Mouse (Mus musculus) hindbrain, embryonic 16.5 days (tissue): ENCODE results near the gene Rplp2. TPM values are rescaled to one million over a fixed set of nuclear protein-coding genes. Genes with fewer than 3 reads are reported as not detected.

Experiments
- ATAC-seq: fragments of 200-750 bp; cut with Nextera tagmentation; 2 replicates; pipeline ENCODE4 v1.8.0; 2017; ENCODE audit warnings: moderate TSS enrichment, moderate library complexity
- H3K27ac ChIP-seq: fragments of 300-500 bp; sonication (generic); 2 replicates; pipeline ENCODE4 v1.5.1; 2014; ENCODE audit warnings: low read depth, mild to moderate bottlenecking, control low read depth, low read length, moderate library complexity
- H3K27me3 ChIP-seq: fragments of 300-500 bp; sonication (generic); replicated peaks from 2 replicates; pipeline ENCODE4 v1.6.1; 2014; ENCODE audit warnings: low read length; ENCODE audit not compliant: control insufficient read depth, insufficient read depth
- H3K36me3 ChIP-seq: fragments of 300-500 bp; sonication (generic); 2 replicates; pipeline ENCODE4 v1.6.1; 2014; ENCODE audit warnings: mild to moderate bottlenecking, low read length, moderate library complexity, mixed read lengths; ENCODE audit not compliant: control insufficient read depth, insufficient read depth
- H3K4me1 ChIP-seq: fragments of 300-500 bp; sonication (generic); 2 replicates; pipeline ENCODE4 v1.6.1; 2014; ENCODE audit warnings: low read depth, low read length; ENCODE audit not compliant: control insufficient read depth, insufficient read depth
- H3K4me2 ChIP-seq: fragments of 300-500 bp; sonication (generic); 2 replicates; pipeline ENCODE4 v1.6.1; 2014; ENCODE audit warnings: mild to moderate bottlenecking, low read length, control low read depth, moderate library complexity
- H3K4me3 ChIP-seq: fragments of 300-500 bp; sonication (generic); 2 replicates; pipeline ENCODE4 v1.5.1; 2014; ENCODE audit warnings: mild to moderate bottlenecking, low read length, control low read depth, moderate library complexity
- H3K9ac ChIP-seq: fragments of 300-500 bp; sonication (generic); 2 replicates; pipeline ENCODE4 v1.6.1; 2014; ENCODE audit warnings: low read depth, mild to moderate bottlenecking, control low read depth, low read length, moderate library complexity
- H3K9me3 ChIP-seq: fragments of 300-500 bp; sonication (generic); 2 replicates; pipeline ENCODE4 v1.6.1; 2014; ENCODE audit warnings: mild to moderate bottlenecking, low read length, moderate library complexity; ENCODE audit not compliant: control insufficient read depth
- WGBS: fragments of 180-500 bp; shearing (Covaris S2); extraction: QIAGEN DNeasy Blood & Tissue Kit; methylation state at CpG from one replicate; pipeline ENCODE4 v1.1.7; 2014; 5-methylcytosine and 5-hydroxymethylcytosine counted together
- polyA plus RNA-seq: library from polyadenylated mRNA; unstranded; fragments of >200 nt; fragmentation: Nextera tagmentation; extraction: Ambion mirVana; gene quantifications from 2 replicates; pipeline ENCODE4 v1.2.1, GENCODE M21; 2015

Rplp2 gene
- polyA plus RNA-seq, 1 experiment from 2014 or later = 645 TPM

DNA sequence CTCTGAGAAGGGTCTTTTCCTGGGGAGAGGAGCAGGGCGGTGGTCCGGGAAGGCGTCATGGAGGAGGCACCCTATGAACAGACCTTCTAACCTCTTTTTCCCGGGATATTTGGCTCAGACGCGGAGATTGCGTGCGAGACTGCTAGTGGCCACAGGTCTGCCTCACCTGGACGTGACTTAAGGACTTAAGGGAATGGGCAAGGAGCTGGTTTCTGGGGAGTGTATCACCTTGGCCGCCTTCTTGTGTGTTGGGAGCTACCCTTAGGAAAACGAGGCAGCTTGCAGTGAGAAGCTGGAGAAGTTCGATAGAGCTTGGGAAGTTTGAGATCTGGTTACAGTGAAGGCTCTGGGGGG lies 28.6 kb downstream of the Rplp2 start:
- no peaks in the 10 kb centered on the region for H3K9me3 ChIP-seq
- peaks cover 12% of the 10 kb centered on the region for H3K36me3 ChIP-seq
- peaks cover 5% of the 10 kb centered on the region; the same call in 1 of the 2 replicates for H3K27me3 ChIP-seq
- peaks cover 26% of the 10 kb centered on the region for H3K4me1 ChIP-seq
- peak overlapping the region; percentile 66 for H3K4me3 ChIP-seq
- no peak for ATAC-seq
- peak overlapping the region; percentile 34; the same call in 1 of the 2 replicates for H3K27ac ChIP-seq
- H3K9ac ChIP-seq = peak overlapping the region; percentile 94
- H3K4me2 ChIP-seq = peak overlapping the region; percentile 95
- 3% methylated on average over 12 of the region's 12 CpGs for WGBS

DNA sequence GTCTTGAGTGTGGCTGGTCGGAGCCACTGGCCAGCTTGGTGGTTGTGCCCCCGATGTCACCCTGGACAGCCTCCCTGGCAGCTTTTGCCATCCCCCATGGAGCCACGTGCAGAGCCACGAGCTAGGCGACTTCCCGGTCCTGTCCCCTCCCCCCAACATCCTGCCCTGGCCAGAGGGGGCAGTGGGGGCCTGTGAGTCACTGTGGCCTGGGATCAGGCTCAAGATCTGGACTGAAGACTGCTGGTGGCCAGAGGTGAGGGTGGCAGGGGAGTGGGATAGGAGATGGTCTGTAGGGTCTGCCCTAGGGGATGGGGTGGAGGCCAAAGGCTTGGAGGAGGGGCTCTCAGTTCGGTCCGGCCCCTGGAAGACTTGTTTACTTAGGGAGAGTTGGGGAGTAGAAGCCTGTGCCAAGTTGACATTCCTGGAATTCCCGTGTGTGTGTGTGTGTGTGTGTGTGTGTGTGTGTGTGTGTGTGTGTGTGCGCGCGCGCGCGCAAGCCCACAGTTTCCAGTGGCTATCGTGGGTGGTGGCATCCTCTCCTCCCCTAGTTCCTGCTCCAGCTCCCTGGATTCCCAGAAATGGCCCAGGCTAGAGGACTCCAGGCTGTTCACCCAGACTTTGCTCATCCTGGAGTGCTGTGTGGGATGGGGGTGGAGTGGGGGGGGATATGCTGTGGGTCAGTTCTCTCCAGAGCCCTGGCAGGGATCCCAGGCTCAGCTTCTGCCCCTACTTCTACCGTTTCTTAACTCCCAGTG lies 29.2 kb downstream of the Rplp2 start:
- H3K9ac ChIP-seq = no peak overlapping the region

DNA sequence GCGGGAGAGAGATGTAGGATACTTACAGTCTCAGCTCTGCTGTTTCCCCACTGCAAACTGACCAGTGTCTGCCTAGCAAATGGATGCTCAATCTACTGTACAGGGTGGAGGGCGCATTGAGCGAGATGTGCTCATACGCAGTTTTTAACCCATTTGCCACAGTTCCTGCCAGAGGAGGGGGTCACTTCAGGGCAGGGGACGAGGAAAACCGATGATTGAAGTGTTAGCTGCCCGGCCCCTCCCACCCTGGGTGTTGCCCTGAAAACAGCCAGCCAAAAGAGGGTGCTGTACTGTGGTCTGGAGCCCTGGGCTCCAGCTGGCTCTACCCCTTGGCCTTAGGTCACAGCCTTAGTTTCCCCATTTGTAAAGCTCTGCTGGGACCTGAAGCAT lies 29.8 kb downstream of the Rplp2 start:
- H3K4me1 ChIP-seq = peaks cover 37% of the 10 kb centered on the region
- peaks cover 5% of the 10 kb centered on the region; the same call in 1 of the 2 replicates for H3K27me3 ChIP-seq
- no peaks in the 10 kb centered on the region for H3K9me3 ChIP-seq
- H3K4me2 ChIP-seq = peak overlapping the region; percentile 95
- peaks cover 8% of the 10 kb centered on the region for H3K36me3 ChIP-seq
- H3K9ac ChIP-seq = no peak overlapping the region
- peak overlapping the region; percentile 59 for H3K27ac ChIP-seq
- H3K4me3 ChIP-seq = peak overlapping the region; percentile 18; the same call in 1 of the 2 replicates
- WGBS = 23% methylated on average over 7 of the region's 7 CpGs
- no peak for ATAC-seq

More for the DNA sequence above, 29.2 kb downstream of the Rplp2 start:
- Histone ChIP-seq H3K36me3 (peaks cover 9% of the 10 kb centered on the region), H3K4me2 (peak overlapping the region; percentile 95), H3K4me3 (peak overlapping the region; percentile 66), H3K9me3 (no peaks in the 10 kb centered on the region), H3K27me3 (peaks cover 5% of the 10 kb centered on the region; the same call in 1 of the 2 replicates), H3K4me1 (peaks cover 32% of the 10 kb centered on the region), H3K27ac (peak overlapping the region; percentile 59)
- 1% methylated on average over 10 of the region's 17 CpGs for WGBS
- ATAC-seq = no peak

DNA sequence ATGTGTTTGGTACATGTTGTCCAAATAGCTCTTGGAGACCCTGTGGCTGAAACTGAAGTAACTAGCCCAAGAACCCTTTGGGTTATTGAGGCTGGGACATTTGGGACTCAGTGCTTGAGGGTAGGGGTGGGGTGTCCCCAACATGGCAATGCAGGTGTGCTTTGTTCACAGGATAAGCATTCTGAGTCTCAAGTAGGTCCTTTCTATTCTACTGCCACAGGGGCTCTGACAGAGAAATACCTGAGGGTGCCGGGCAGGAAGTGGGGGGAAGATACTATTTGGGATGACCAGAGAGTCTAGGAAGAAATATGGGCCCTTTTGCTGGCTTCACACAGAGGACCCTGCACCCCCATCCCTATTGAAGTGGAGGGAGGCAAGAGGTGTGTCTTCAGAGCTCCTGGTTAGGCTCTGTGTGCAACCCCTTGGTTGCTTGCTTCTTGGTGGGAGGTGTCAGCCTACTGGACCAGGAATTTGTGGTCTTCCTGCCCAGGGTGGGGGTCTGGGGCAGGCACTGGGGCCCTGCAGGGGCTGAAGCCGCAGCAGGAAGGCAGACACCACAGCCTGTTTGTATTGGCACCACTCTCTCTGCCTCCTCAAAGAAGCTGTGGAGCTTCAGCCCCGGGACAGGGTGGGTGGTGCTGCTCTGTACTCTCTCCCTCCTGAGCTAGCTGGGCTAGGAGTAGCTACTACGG lies 30.6 kb downstream of the Rplp2 start:
- 80% methylated on average over 4 of the region's 4 CpGs for WGBS
- H3K36me3 ChIP-seq = peaks cover 1% of the 10 kb centered on the region; the same call in 1 of the 2 replicates
- no peak overlapping the region for H3K9ac ChIP-seq
- peaks cover 41% of the 10 kb centered on the region for H3K4me1 ChIP-seq
- no peak overlapping the region for H3K4me2 ChIP-seq
- no peaks in the 10 kb centered on the region for H3K9me3 ChIP-seq
- peaks cover 5% of the 10 kb centered on the region; the same call in 1 of the 2 replicates for H3K27me3 ChIP-seq
- ATAC-seq = no peak
- no peak overlapping the region for H3K4me3 ChIP-seq
- no peak overlapping the region; the same call in 1 of the 2 replicates for H3K27ac ChIP-seq

DNA sequence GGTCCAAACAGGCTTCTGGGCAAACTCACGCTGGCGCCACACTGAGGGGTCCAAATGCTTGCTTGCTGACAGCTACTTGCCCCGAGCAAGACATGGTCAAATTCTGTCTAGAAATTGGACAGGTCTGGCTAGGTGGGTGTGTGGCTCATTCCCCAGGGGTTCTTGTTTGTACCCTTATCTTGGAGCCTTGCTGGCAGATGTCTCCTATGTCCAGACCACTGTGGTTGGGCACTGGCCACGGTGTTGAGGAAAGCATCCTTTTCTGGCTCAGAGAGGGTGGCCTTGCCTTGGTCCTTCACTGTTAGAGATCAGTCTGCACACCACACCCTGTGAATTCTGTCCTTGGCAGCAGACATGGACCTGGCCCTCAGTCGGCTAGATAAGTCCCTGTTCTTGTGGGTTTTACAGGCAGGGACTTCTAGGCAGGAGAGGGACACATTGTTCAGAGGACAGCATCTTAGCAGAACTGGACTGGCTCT lies 31.1 kb downstream of the Rplp2 start:
- Histone ChIP-seq H3K4me2 (no peak overlapping the region), H3K36me3 (no peaks in the 10 kb centered on the region), H3K9me3 (no peaks in the 10 kb centered on the region), H3K4me1 (peaks cover 46% of the 10 kb centered on the region), H3K4me3 (no peak overlapping the region), H3K27ac (no peak overlapping the region), H3K27me3 (peaks cover 5% of the 10 kb centered on the region; the same call in 1 of the 2 replicates), H3K9ac (no peak overlapping the region; the same call in 1 of the 2 replicates)
- WGBS = 77% methylated on average over 5 of the region's 5 CpGs
- ATAC-seq = no peak

DNA sequence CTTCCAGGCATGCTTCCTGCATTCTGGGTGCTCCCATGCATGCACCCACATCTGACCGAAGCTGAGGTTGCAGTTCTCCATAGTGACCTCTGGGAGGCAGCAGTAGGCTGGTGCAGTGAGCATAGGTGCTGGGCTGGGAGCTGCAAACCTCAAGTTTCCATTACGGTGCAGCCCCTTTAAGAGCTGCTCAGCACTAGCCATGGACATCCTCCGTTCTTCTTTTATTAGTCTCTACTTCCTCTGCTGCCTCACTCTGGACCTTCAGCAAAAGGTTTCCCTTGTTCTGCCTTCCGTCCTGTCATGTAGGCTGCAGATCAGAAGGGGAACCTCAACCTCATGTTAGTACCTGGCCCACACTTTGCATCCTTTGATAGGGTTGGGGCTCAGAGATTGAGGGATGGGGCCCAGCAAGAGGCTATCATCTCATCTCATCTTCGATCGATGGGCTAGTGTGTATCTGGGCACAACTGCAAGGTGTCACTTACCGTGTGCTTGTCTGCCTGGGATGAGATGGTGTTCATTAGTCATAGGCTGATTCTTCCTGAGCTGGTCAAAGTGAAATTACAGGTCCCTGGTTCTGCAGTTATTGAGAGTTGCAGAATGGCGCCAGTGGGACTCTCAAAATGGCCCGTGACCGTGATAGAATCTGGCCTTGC lies 33.8 kb downstream of the Rplp2 start:
- no peaks in the 10 kb centered on the region for H3K36me3 ChIP-seq
- 10% methylated on average over 10 of the region's 10 CpGs for WGBS
- ATAC-seq = peak; percentile 38
- peaks cover 42% of the 10 kb centered on the region for H3K4me1 ChIP-seq
- peak overlapping the region; percentile 83 for H3K27ac ChIP-seq
- no peaks in the 10 kb centered on the region for H3K9me3 ChIP-seq
- H3K4me3 ChIP-seq = peak overlapping the region; percentile 73
- H3K4me2 ChIP-seq = peak overlapping the region; percentile 87
- H3K27me3 ChIP-seq = peaks cover 5% of the 10 kb centered on the region; the same call in 1 of the 2 replicates
- H3K9ac ChIP-seq = peak overlapping the region; percentile 80

DNA sequence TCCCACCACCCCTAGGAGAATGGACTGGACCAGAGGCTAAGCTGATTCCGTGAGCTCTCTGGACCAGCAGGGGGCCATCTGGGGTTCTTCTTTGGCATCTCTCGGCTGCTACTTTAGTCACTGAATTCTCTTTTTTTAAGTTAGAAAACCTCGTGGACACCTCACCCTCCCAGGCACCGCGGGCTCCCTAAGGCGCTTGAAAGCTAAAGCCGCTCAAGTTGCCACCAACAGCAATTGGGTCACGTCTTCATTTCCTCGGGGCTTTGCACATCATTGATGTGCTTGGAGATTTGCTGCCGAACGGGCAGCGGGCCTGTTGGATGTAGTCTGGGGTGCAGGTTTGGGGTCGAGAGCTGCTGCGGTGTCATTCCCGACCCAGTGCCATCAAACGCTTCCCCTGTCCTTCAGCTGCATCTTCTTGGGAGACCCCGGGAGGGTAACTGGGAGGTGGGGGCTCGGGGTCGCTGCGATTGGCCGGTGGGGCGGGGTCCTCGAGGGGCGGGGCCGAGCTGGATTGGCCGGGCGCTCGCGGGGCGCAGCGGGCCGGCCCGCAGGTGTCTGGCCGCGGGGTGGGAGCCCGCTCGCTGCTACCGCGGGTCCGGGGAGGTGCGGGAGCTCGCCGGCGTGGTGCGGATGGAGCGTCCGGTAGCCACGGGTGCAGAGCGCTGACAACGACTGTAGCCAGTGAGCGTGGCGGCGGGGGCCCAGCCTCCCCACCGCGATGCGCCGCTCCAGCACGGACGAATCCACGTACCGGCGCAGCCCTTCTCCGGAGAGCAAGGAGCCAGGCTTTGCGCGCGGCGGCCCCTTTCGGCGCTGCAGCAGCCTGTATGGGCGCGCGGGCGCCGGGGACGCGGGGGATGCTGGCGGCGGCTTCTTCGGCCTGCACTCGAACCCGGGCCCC lies 34.6 kb downstream of the Rplp2 start:
- H3K4me2 ChIP-seq = peak overlapping the region; percentile 87
- peak; percentile 58 for ATAC-seq
- H3K36me3 ChIP-seq = no peaks in the 10 kb centered on the region
- H3K4me3 ChIP-seq = peak overlapping the region; percentile 73
- peak overlapping the region; percentile 83 for H3K27ac ChIP-seq
- H3K27me3 ChIP-seq = peaks cover 5% of the 10 kb centered on the region; the same call in 1 of the 2 replicates
- H3K9me3 ChIP-seq = no peaks in the 10 kb centered on the region
- WGBS = under 1% methylated on average over 74 of the region's 81 CpGs
- H3K4me1 ChIP-seq = peaks cover 37% of the 10 kb centered on the region
- H3K9ac ChIP-seq = peak overlapping the region; percentile 80

DNA sequence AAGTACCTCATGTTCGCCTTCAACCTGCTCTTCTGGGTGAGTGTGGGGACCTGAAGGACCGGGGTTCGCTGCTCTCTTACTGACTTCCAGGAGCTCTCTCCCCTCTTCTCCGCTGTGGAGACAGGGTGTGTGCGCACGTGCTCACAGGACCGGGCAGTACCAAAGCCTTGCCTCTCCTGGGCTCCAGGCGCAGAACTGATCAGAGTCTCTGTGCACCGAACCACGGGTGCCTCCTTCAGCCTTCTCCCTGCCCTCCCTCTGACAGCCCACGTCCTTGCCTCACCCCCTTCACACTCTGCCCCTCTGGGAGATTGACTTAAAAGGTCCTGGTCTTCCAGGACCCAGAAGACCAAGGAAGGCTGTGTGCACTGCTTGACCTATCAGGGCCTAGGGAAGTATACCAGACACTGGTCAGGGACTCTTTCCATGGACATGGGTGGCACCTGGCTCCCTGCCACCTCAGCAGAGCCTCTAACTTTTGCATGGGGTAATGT lies 35.4 kb downstream of the Rplp2 start:
- peak overlapping the region; percentile 80 for H3K9ac ChIP-seq
- peak overlapping the region; percentile 83 for H3K27ac ChIP-seq
- no peaks in the 10 kb centered on the region for H3K9me3 ChIP-seq
- H3K4me1 ChIP-seq = peaks cover 36% of the 10 kb centered on the region
- 3% methylated on average over 11 of the region's 11 CpGs for WGBS
- no peaks in the 10 kb centered on the region for H3K27me3 ChIP-seq
- H3K4me2 ChIP-seq = peak overlapping the region; percentile 87
- peak; percentile 10; the same call in 1 of the 2 replicates for ATAC-seq
- peak overlapping the region; percentile 73 for H3K4me3 ChIP-seq
- no peaks in the 10 kb centered on the region for H3K36me3 ChIP-seq
